Comparison of ENCODE assay signal across 8 mouse cellular contexts in genomic region chr17:34135297-34136224, GRCm38 (mm10). TPM values are rescaled to one million over a fixed set of nuclear protein-coding genes. Genes with fewer than 3 reads are reported as not detected.
DNase-seq lines count a peak whose midpoint lies in the region; ATAC-seq lines count a peak whose summit lies in the region.

No protein-coding gene starts in this region.

- peaks cover 29% of the 10 kb centered on the region for H3K4me1 ChIP-seq in forebrain, embryonic 10.5 days
- peaks cover 12% of the 10 kb centered on the region for H3K4me1 ChIP-seq in heart, embryonic 16.5 days (ENCODE audit: control insufficient read depth, insufficient read depth, low read length)
- peaks cover 27% of the 10 kb centered on the region for H3K4me1 ChIP-seq in liver, embryonic 15.5 days (replicated peaks)
- H3K4me1 ChIP-seq in neural tube, embryonic 12.5 days: peaks cover 13% of the 10 kb centered on the region

- WGBS in forebrain, embryonic 10.5 days: 7% methylated on average over 31 of the region's 31 CpGs
- 7% methylated on average over 31 of the region's 31 CpGs for WGBS in heart, embryonic 16.5 days
- 6% methylated on average over 31 of the region's 31 CpGs for WGBS in liver, embryonic 15.5 days (ENCODE audit: insufficient replicate concordance)
- WGBS in neural tube, embryonic 12.5 days: 7% methylated on average over 31 of the region's 31 CpGs

- H3K4me2 ChIP-seq in heart, embryonic 16.5 days (ENCODE audit: low read depth, low read length): peak overlapping the region; percentile 83
- peak overlapping the region; percentile 71 for H3K4me2 ChIP-seq in liver, embryonic 15.5 days
- H3K4me2 ChIP-seq in neural tube, embryonic 12.5 days (replicated peaks): peak overlapping the region; percentile 69

- ATAC-seq in heart, embryonic 16.5 days (replicated peaks; ENCODE audit: extremely low read depth, insufficient read depth, low FRiP score): peak; percentile 98
- peak; percentile 85 for ATAC-seq in liver, embryonic 15.5 days (ENCODE audit: insufficient read depth)
- peak; percentile 94 for ATAC-seq in neural tube, embryonic 12.5 days (ENCODE audit: low FRiP score, low read depth)

- H3K9me3 ChIP-seq in forebrain, embryonic 10.5 days: no peaks in the 10 kb centered on the region
- no peaks in the 10 kb centered on the region for H3K9me3 ChIP-seq in heart, embryonic 16.5 days (replicated peaks; ENCODE audit: control insufficient read depth, low read length)
- H3K9me3 ChIP-seq in liver, embryonic 15.5 days (replicated peaks): no peaks in the 10 kb centered on the region
- no peaks in the 10 kb centered on the region for H3K9me3 ChIP-seq in neural tube, embryonic 12.5 days

- DNase-seq in CD8-positive naive resting alpha-beta T cell, adult 2 months (ENCODE audit: low read depth in 2 of 2, low spot score in 2 of 2): peak; percentile 99
- peak; percentile 100 for DNase-seq in c-Kit-positive CD71-negative TER-119-negative erythroid progenitor cells, embryonic 14.5 days (ENCODE audit: low read depth)
- DNase-seq in forebrain, embryonic 10.5 days (ENCODE audit: extremely low spot score, low spot score): peak; percentile 97
- DNase-seq in kidney, postnatal 36 days: peak; percentile 98 to 99
- peak; percentile 99 for DNase-seq in telencephalon, adult 2 months (ENCODE audit: low read depth, low spot score)

- peaks cover 48% of the 10 kb centered on the region for H3K27me3 ChIP-seq in forebrain, embryonic 10.5 days (ENCODE audit: poor library complexity, severe bottlenecking)
- peaks cover 25% of the 10 kb centered on the region; the same call in 1 of the 2 replicates for H3K27me3 ChIP-seq in heart, embryonic 16.5 days (ENCODE audit: control insufficient read depth, insufficient read depth, low read length)
- peaks cover 52% of the 10 kb centered on the region for H3K27me3 ChIP-seq in liver, embryonic 15.5 days
- H3K27me3 ChIP-seq in neural tube, embryonic 12.5 days (replicated peaks): peaks cover 32% of the 10 kb centered on the region

- peak overlapping the region; percentile 53 for H3K4me3 ChIP-seq in forebrain, embryonic 10.5 days
- peak overlapping the region; percentile 53 for H3K4me3 ChIP-seq in heart, embryonic 16.5 days (ENCODE audit: low read length)
- H3K4me3 ChIP-seq in liver, embryonic 15.5 days (replicated peaks): peak overlapping the region; percentile 49
- H3K4me3 ChIP-seq in neural tube, embryonic 12.5 days: peak overlapping the region; percentile 27

- no peaks in the 10 kb centered on the region for H3K36me3 ChIP-seq in forebrain, embryonic 10.5 days (replicated peaks)
- H3K36me3 ChIP-seq in heart, embryonic 16.5 days (ENCODE audit: control insufficient read depth, insufficient read depth): no peaks in the 10 kb centered on the region
- H3K36me3 ChIP-seq in liver, embryonic 15.5 days (replicated peaks): no peaks in the 10 kb centered on the region
- H3K36me3 ChIP-seq in neural tube, embryonic 12.5 days: no peaks in the 10 kb centered on the region

- H3K9ac ChIP-seq in heart, embryonic 16.5 days (ENCODE audit: low read length): peak overlapping the region; percentile 52; the same call in 1 of the 2 replicates
- H3K9ac ChIP-seq in liver, embryonic 15.5 days: peak overlapping the region; percentile 33; the same call in 1 of the 2 replicates
- no peak overlapping the region for H3K9ac ChIP-seq in neural tube, embryonic 12.5 days

- peak overlapping the region; percentile 69 for H3K27ac ChIP-seq in forebrain, embryonic 10.5 days
- peak overlapping the region; percentile 26; the same call in 1 of the 2 replicates for H3K27ac ChIP-seq in heart, embryonic 16.5 days (ENCODE audit: low read length)
- H3K27ac ChIP-seq in liver, embryonic 15.5 days (replicated peaks): no peak overlapping the region
- no peak overlapping the region for H3K27ac ChIP-seq in neural tube, embryonic 12.5 days

RNA-seq across cellular contexts. Expression of gene H2-DMb2, which starts 7.5 kb away (rescaled TPM):
- polyA plus RNA-seq in forebrain, embryonic 10.5 days (2016; fragmentation: Nextera tagmentation; extraction: Ambion mirVana): 0.16 and 0.26 TPM in 2 replicates
- 2.5 and 6.1 TPM in 2 replicates for polyA plus RNA-seq in heart, embryonic 16.5 days (2015; fragmentation: Nextera tagmentation; extraction: Ambion mirVana)
- polyA plus RNA-seq in liver, embryonic 15.5 days (2015; fragmentation: Nextera tagmentation; extraction: Ambion mirVana): 0.54 and 1.0 TPM in 2 replicates
- polyA plus RNA-seq in neural tube, embryonic 12.5 days (2016; fragmentation: Nextera tagmentation; extraction: Ambion mirVana): 0.17 and 0.23 TPM in 2 replicates

RNA-seq across cellular contexts. Expression of gene Brd2, which starts 13.1 kb away (rescaled TPM):
- polyA plus RNA-seq in forebrain, embryonic 10.5 days (2016; fragmentation: Nextera tagmentation; extraction: Ambion mirVana): 121 and 134 TPM in 2 replicates
- polyA plus RNA-seq in heart, embryonic 16.5 days (2015; fragmentation: Nextera tagmentation; extraction: Ambion mirVana): 69.4 and 71.9 TPM in 2 replicates
- polyA plus RNA-seq in liver, embryonic 15.5 days (2015; fragmentation: Nextera tagmentation; extraction: Ambion mirVana): 37.8 and 40.1 TPM in 2 replicates
- polyA plus RNA-seq in neural tube, embryonic 12.5 days (2016; fragmentation: Nextera tagmentation; extraction: Ambion mirVana): 135 and 141 TPM in 2 replicates

RNA-seq across cellular contexts. Expression of gene H2-DMa, which starts 16.2 kb away (rescaled TPM):
- polyA plus RNA-seq in forebrain, embryonic 10.5 days (2016; fragmentation: Nextera tagmentation; extraction: Ambion mirVana): 4.5 and 6.9 TPM in 2 replicates
- 10.9 and 13.8 TPM in 2 replicates for polyA plus RNA-seq in heart, embryonic 16.5 days (2015; fragmentation: Nextera tagmentation; extraction: Ambion mirVana)
- 6.4 TPM in 2 replicates for polyA plus RNA-seq in liver, embryonic 15.5 days (2015; fragmentation: Nextera tagmentation; extraction: Ambion mirVana)
- 12.3 and 15.0 TPM in 2 replicates for polyA plus RNA-seq in neural tube, embryonic 12.5 days (2016; fragmentation: Nextera tagmentation; extraction: Ambion mirVana)

RNA-seq across cellular contexts. Expression of gene H2-DMb1, which starts 17.3 kb away (rescaled TPM):
- polyA plus RNA-seq in forebrain, embryonic 10.5 days (2016; fragmentation: Nextera tagmentation; extraction: Ambion mirVana): 0.24 and 0.81 TPM in 2 replicates
- polyA plus RNA-seq in heart, embryonic 16.5 days (2015; fragmentation: Nextera tagmentation; extraction: Ambion mirVana): 2.3 and 4.0 TPM in 2 replicates
- polyA plus RNA-seq in liver, embryonic 15.5 days (2015; fragmentation: Nextera tagmentation; extraction: Ambion mirVana): 1.6 and 1.7 TPM in 2 replicates
- polyA plus RNA-seq in neural tube, embryonic 12.5 days (2016; fragmentation: Nextera tagmentation; extraction: Ambion mirVana): 0.23 and 0.47 TPM in 2 replicates

RNA-seq across cellular contexts. Expression of gene H2-Oa, which starts 43.4 kb away (rescaled TPM):
- polyA plus RNA-seq in forebrain, embryonic 10.5 days (2016; fragmentation: Nextera tagmentation; extraction: Ambion mirVana): 0.12 and 0.43 TPM in 2 replicates
- 0.97 and 3.1 TPM in 2 replicates for polyA plus RNA-seq in heart, embryonic 16.5 days (2015; fragmentation: Nextera tagmentation; extraction: Ambion mirVana)
- 0.17 and 0.40 TPM in 2 replicates for polyA plus RNA-seq in liver, embryonic 15.5 days (2015; fragmentation: Nextera tagmentation; extraction: Ambion mirVana)
- polyA plus RNA-seq in neural tube, embryonic 12.5 days (2016; fragmentation: Nextera tagmentation; extraction: Ambion mirVana): 0.44 and 0.50 TPM in 2 replicates

Comparison
In these comparisons a context has a peak if more than half of its experiments do, and no peak if none do; other contexts are left out.
1. H3K27ac ChIP-seq: peak in forebrain, embryonic 10.5 days (single experiment) and heart, embryonic 16.5 days (single experiment); none in liver, embryonic 15.5 days (single experiment) and neural tube, embryonic 12.5 days (single experiment).
2. Peak in every context shown above with its lines, with median percentiles within 50 percentile points of each other: DNase-seq, H3K4me3 ChIP-seq, ATAC-seq and H3K4me2 ChIP-seq.